Mouse (Mus musculus) kidney, embryonic 16.5 days (tissue): ENCODE measurements around the gene Atg14. TPM values are rescaled to one million over a fixed set of nuclear protein-coding genes. Genes with fewer than 3 reads are reported as not detected.

Source experiments
- ATAC-seq: fragments of 200-750 bp; cut with Nextera tagmentation; 2 replicates; pipeline ENCODE4 v1.8.0; 2017; ENCODE audit warnings: moderate TSS enrichment; ENCODE audit not compliant: low FRiP score, low TSS enrichment
- H3K27ac ChIP-seq: fragments of 300-500 bp; sonication (generic); 2 replicates; pipeline ENCODE4 v1.5.1; 2014; ENCODE audit warnings: low read length
- H3K27me3 ChIP-seq: fragments of 300-500 bp; sonication (generic); 2 replicates; pipeline ENCODE4 v1.6.1; 2014; ENCODE audit warnings: low read length, control low read depth, mixed read lengths; ENCODE audit not compliant: insufficient read depth
- H3K36me3 ChIP-seq: fragments of 300-500 bp; sonication (generic); 2 replicates; pipeline ENCODE4 v1.6.1; 2014; ENCODE audit warnings: low read length, control low read depth, mixed read lengths; ENCODE audit not compliant: insufficient read depth
- H3K4me1 ChIP-seq: fragments of 300-500 bp; sonication (generic); 2 replicates; pipeline ENCODE4 v1.6.1; 2014; ENCODE audit warnings: low read length, control low read depth, mixed read lengths; ENCODE audit not compliant: insufficient read depth
- H3K4me2 ChIP-seq: fragments of 300-500 bp; sonication (generic); replicated peaks from 2 replicates; pipeline ENCODE4 v1.6.1; 2014; ENCODE audit warnings: low read depth, low read length
- H3K4me3 ChIP-seq: fragments of 300-500 bp; sonication (generic); 2 replicates; pipeline ENCODE4 v1.5.1; 2014; ENCODE audit warnings: mild to moderate bottlenecking, low read length
- H3K9ac ChIP-seq: fragments of 300-500 bp; sonication (generic); replicated peaks from 2 replicates; pipeline ENCODE4 v1.6.1; 2014; ENCODE audit warnings: low read length
- H3K9me3 ChIP-seq: fragments of 300-500 bp; sonication (generic); 2 replicates; pipeline ENCODE4 v1.6.1; 2016; ENCODE audit warnings: low read length, control low read depth
- WGBS: fragments of 180-500 bp; shearing (Covaris S2); extraction: QIAGEN DNeasy Blood & Tissue Kit; methylation state at CpG from one replicate; pipeline ENCODE4 v1.1.7; 2014; 5-methylcytosine and 5-hydroxymethylcytosine counted together
- polyA plus RNA-seq: library from polyadenylated mRNA; unstranded; fragments of >200 nt; fragmentation: Nextera tagmentation; extraction: Ambion mirVana; gene quantifications from 2 replicates; pipeline ENCODE4 v1.2.1, GENCODE M21; 2015

Gene Atg14
- polyA plus RNA-seq, 1 experiment from 2014 or later: 17.8 TPM

GRCm38 (mm10) chr14:47516755-47517154 lies 53.7 kb downstream of the Atg14 start:
- Histone ChIP-seq H3K36me3 (no peaks in the 10 kb centered on the region), H3K27ac (no peak overlapping the region), H3K4me3 (no peak overlapping the region), H3K4me1 (peaks cover 14% of the 10 kb centered on the region; the same call in 1 of the 2 replicates), H3K9me3 (no peaks in the 10 kb centered on the region), H3K27me3 (no peaks in the 10 kb centered on the region), H3K4me2 (no peak overlapping the region), H3K9ac (no peak overlapping the region)
- 54% methylated on average over 6 of the region's 6 CpGs for WGBS
- no peak for ATAC-seq

DNA sequence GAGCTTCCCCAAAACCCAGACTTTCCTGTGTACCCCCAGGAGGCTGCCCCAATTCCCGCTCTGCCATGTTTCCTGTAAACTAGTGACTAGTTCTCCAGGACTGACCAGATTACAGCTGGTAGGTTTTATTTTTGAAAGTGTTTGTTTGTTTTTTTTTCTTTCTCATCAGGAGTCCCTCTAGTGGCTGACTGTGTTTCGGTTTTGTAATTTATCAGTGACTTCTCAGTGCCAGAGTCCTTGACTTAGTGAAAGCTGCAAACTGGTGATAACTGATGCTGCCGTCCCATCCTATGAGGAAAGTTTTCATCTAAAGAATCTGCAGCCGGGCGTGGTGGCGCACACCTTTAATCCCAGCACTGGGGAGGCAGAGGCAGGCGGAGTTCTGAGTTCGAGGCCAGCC lies 54.8 kb downstream of the Atg14 start:
- no peaks in the 10 kb centered on the region for H3K27me3 ChIP-seq
- 0 out of 2 replicates have a peak overlapping the region, but pooled peaks have one; percentile 26 for H3K9ac ChIP-seq
- H3K4me3 ChIP-seq: no peak overlapping the region
- H3K4me2 ChIP-seq: peak overlapping the region; percentile 34
- no peaks in the 10 kb centered on the region for H3K9me3 ChIP-seq
- ATAC-seq: no peak
- H3K27ac ChIP-seq: peak overlapping the region; percentile 76
- WGBS: 83% methylated on average over 8 of the region's 8 CpGs
- no peaks in the 10 kb centered on the region for H3K36me3 ChIP-seq
- peaks cover 16% of the 10 kb centered on the region; the same call in 1 of the 2 replicates for H3K4me1 ChIP-seq

DNA sequence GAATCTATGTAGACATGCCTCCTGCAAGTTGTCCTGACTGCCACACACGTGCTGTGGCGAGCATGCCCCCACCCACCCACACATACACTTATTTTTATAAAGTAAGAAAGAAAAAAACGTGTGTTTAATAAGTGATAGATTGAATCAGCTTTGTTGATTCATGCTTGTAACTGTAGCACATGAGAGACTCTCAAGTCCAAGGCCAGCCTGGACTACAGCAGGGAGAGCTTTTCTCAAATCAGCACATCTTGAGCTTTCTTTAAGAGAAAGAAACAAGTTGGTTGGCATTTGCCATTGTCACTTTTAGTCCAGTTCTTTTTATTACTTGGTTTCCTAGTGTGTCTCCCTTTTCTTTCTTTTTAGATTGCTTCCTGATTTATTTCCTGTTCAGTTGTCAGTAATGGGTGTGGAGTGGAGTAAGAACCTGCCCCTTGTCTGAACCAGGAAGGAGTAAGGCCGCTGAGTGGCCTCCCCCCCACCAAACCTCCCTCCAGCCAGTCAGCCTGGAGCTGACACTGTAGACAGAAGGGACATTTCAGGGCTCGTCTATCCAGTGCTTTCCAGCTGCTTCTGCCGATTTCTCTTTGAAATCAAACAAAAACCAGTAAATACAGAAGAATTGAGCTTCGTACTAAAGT lies 55.5 kb downstream of the Atg14 start:
- Histone ChIP-seq H3K4me2 (peak overlapping the region; percentile 34), H3K27me3 (no peaks in the 10 kb centered on the region), H3K27ac (peak overlapping the region; percentile 76), H3K4me3 (no peak overlapping the region), H3K4me1 (peaks cover 16% of the 10 kb centered on the region; the same call in 1 of the 2 replicates), H3K9me3 (no peaks in the 10 kb centered on the region), H3K36me3 (no peaks in the 10 kb centered on the region), H3K9ac (0 out of 2 replicates have a peak overlapping the region, but pooled peaks have one; percentile 26)
- peak; percentile 87; the same call in 1 of the 2 replicates for ATAC-seq
- 28% methylated on average over 7 of the region's 7 CpGs for WGBS

GRCm38 (mm10) chr14:47513606-47514005 lies 56.8 kb downstream of the Atg14 start:
- Histone ChIP-seq H3K4me2 (no peak overlapping the region), H3K27me3 (no peaks in the 10 kb centered on the region), H3K4me3 (no peak overlapping the region), H3K9me3 (no peaks in the 10 kb centered on the region), H3K36me3 (no peaks in the 10 kb centered on the region), H3K9ac (no peak overlapping the region), H3K4me1 (peaks cover 16% of the 10 kb centered on the region; the same call in 1 of the 2 replicates), H3K27ac (no peak overlapping the region)
- WGBS: 76% methylated on average over 3 of the region's 3 CpGs
- no peak for ATAC-seq

- H3K4me3 ChIP-seq: no peak overlapping the region
- 0 out of 2 replicates have a peak, but pooled peaks cover 4% of the 10 kb centered on the region for H3K36me3 ChIP-seq
- 79% methylated on average over 4 of the region's 4 CpGs for WGBS
- no peak for ATAC-seq
- no peaks in the 10 kb centered on the region for H3K9me3 ChIP-seq
- no peak overlapping the region for H3K27ac ChIP-seq
- no peak overlapping the region for H3K9ac ChIP-seq
- H3K4me1 ChIP-seq: peaks cover 12% of the 10 kb centered on the region; the same call in 1 of the 2 replicates
- H3K4me2 ChIP-seq: no peak overlapping the region
- no peaks in the 10 kb centered on the region for H3K27me3 ChIP-seq
Measured at GRCm38 (mm10) chr14:47510244-47510643, 60.2 kb downstream of the Atg14 start.

GRCm38 (mm10) chr14:47508035-47508434 lies 62.4 kb downstream of the Atg14 start:
- 0 out of 2 replicates have a peak, but pooled peaks cover 4% of the 10 kb centered on the region for H3K36me3 ChIP-seq
- no peak overlapping the region for H3K9ac ChIP-seq
- H3K9me3 ChIP-seq: no peaks in the 10 kb centered on the region
- no peak overlapping the region for H3K4me3 ChIP-seq
- H3K4me1 ChIP-seq: 0 out of 2 replicates have a peak, but pooled peaks cover 5% of the 10 kb centered on the region
- H3K27ac ChIP-seq: no peak overlapping the region
- no peak overlapping the region for H3K4me2 ChIP-seq
- no peaks in the 10 kb centered on the region for H3K27me3 ChIP-seq
- no peak for ATAC-seq

DNA sequence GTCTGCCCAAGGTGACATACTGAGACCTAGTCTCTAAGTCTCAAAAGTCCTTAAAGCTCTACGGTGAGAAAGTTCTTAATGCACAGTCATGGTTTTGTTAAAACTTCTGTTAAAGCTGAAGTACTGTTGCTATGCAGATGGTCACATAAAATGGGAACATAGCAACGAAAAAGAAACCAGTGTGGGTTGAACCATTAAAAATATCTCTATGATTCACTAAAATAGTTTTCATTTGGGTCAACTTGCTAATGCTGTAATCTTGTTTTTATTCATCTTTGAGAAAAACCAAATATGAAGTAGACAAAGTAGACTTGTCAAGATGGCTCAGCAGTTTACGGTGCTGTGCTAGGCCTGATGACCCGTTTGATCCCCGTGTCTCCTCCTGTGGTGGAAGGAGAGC lies 63.8 kb downstream of the Atg14 start:
- Histone ChIP-seq H3K9ac (no peak overlapping the region), H3K4me2 (no peak overlapping the region), H3K4me3 (no peak overlapping the region), H3K27me3 (no peaks in the 10 kb centered on the region), H3K4me1 (0 out of 2 replicates have a peak, but pooled peaks cover under 1% of the 10 kb centered on the region), H3K27ac (no peak overlapping the region), H3K36me3 (0 out of 2 replicates have a peak, but pooled peaks cover 4% of the 10 kb centered on the region), H3K9me3 (no peaks in the 10 kb centered on the region)
- WGBS: 88% methylated on average over 5 of the region's 5 CpGs
- ATAC-seq: no peak

DNA sequence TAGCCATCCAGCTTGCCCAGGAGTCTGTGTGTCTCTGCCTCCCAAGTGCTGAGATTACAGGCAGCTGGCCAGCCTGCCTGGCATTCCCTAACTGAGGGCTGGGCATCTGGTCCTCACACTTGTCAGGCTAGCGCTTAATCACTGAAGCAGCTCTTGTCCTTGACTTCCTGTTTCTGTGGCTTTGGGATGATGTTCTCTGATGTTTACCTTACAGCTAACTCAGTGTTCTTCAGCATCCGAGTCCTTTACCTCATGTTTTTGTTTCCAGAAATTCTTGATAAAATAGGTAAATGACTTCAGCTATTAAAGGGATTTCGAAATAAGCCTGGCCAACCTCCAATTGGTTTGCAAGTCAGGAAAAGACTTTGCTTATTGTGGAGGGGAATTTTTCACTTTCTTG lies 66.4 kb downstream of the Atg14 start:
- WGBS: 85% methylated on average over 3 of the region's 3 CpGs
- Histone ChIP-seq H3K9ac (no peak overlapping the region), H3K27ac (no peak overlapping the region), H3K36me3 (0 out of 2 replicates have a peak, but pooled peaks cover 4% of the 10 kb centered on the region), H3K4me2 (no peak overlapping the region), H3K27me3 (no peaks in the 10 kb centered on the region), H3K4me3 (no peak overlapping the region), H3K9me3 (no peaks in the 10 kb centered on the region), H3K4me1 (no peaks in the 10 kb centered on the region)
- no peak for ATAC-seq

DNA sequence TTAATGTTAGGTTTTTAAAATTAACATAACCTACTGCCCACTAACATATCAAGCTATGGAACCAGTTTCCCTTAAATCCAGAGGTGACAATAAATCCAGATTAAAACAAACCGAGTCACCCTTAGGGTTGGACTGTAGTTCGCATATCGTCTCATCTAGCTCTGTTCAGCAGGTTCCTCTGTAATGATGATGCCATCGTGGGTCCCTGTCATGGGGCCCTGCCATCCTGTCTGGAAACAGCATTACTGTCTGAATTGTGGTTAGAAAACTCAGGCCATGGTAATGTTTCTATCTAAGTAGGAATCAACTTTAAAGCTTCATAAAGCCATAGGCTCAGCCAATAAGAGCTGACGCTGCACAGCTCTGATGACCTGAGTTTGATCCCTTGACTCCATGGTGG lies 71.8 kb downstream of the Atg14 start:
- WGBS: 71% methylated on average over 5 of the region's 5 CpGs
- Histone ChIP-seq H3K36me3 (no peaks in the 10 kb centered on the region), H3K27ac (no peak overlapping the region), H3K4me1 (no peaks in the 10 kb centered on the region; the same call in 1 of the 2 replicates), H3K4me2 (no peak overlapping the region), H3K27me3 (no peaks in the 10 kb centered on the region), H3K9me3 (no peaks in the 10 kb centered on the region), H3K9ac (no peak overlapping the region), H3K4me3 (no peak overlapping the region)
- ATAC-seq: no peak

DNA sequence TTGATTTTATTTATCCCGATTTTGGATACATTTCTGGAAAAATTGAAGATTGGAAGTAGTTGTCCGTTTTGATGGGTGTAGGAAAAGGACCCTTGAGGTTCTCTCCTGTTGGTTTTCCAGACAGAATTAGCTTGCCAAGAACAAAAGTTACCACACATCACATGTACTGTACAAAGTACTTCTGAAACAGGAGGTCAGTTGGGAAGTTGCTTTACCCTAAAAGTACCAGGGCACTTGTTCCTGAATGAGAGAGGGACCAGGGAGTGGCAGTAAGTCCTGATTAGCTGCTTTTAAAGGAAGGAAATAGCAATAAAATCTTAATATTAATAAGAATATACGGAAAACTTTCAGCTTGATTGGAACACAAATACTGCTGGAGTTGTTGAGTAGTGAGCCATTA lies 73.3 kb downstream of the Atg14 start:
- Histone ChIP-seq H3K4me3 (no peak overlapping the region), H3K27me3 (no peaks in the 10 kb centered on the region), H3K27ac (no peak overlapping the region), H3K9me3 (no peaks in the 10 kb centered on the region), H3K4me2 (no peak overlapping the region), H3K9ac (no peak overlapping the region), H3K36me3 (no peaks in the 10 kb centered on the region), H3K4me1 (no peaks in the 10 kb centered on the region; the same call in 1 of the 2 replicates)
- 84% methylated on average over 3 of the region's 3 CpGs for WGBS
- no peak for ATAC-seq
